Mouse (Mus musculus) hindbrain, embryonic 12.5 days (tissue): ENCODE results near the gene Patj. TPM values are rescaled to one million over a fixed set of nuclear protein-coding genes. Genes with fewer than 3 reads are reported as not detected.
A peak's percentile ranks its signal among the peaks of the same experiment; 100 is the strongest.

Experiments used
- ATAC-seq: fragments of 200-750 bp; cut with Nextera tagmentation; 2 replicates; pipeline ENCODE4 v1.8.0; 2017; ENCODE audit warnings: moderate TSS enrichment; ENCODE audit not compliant: low FRiP score
- H3K27ac ChIP-seq: fragments of 300-500 bp; sonication (generic); 2 replicates; pipeline ENCODE4 v1.5.1; 2016; ENCODE audit warnings: mild to moderate bottlenecking
- H3K27me3 ChIP-seq: fragments of 300-500 bp; sonication (generic); 2 replicates; pipeline ENCODE4 v1.6.1; 2016; ENCODE audit warnings: mild to moderate bottlenecking
- H3K36me3 ChIP-seq: fragments of 300-500 bp; sonication (generic); 2 replicates; pipeline ENCODE4 v1.6.1; 2016; ENCODE audit warnings: mild to moderate bottlenecking
- H3K4me1 ChIP-seq: fragments of 300-500 bp; sonication (generic); 2 replicates; pipeline ENCODE4 v1.6.1; 2016
- H3K4me2 ChIP-seq: fragments of 300-500 bp; sonication (generic); replicated peaks from 2 replicates; pipeline ENCODE4 v1.6.1; 2016; ENCODE audit warnings: mild to moderate bottlenecking
- H3K4me3 ChIP-seq: fragments of 300-500 bp; sonication (generic); 2 replicates; pipeline ENCODE4 v1.5.1; 2016; ENCODE audit warnings: mild to moderate bottlenecking
- H3K9ac ChIP-seq: fragments of 300-500 bp; sonication (generic); 2 replicates; pipeline ENCODE4 v1.6.1; 2016; ENCODE audit warnings: mild to moderate bottlenecking, moderate library complexity
- H3K9me3 ChIP-seq: fragments of 300-500 bp; sonication (generic); replicated peaks from 2 replicates; pipeline ENCODE4 v1.6.1; 2016; ENCODE audit warnings: mild to moderate bottlenecking
- WGBS: fragments of 180-500 bp; shearing (Covaris S2); methylation state at CpG from one replicate; pipeline ENCODE4 v1.1.7; 2016; 5-methylcytosine and 5-hydroxymethylcytosine counted together
- polyA plus RNA-seq: library from polyadenylated mRNA; unstranded; fragments of >200 nt; fragmentation: Nextera tagmentation; extraction: Ambion mirVana; gene quantifications from 2 replicates; pipeline ENCODE4 v1.2.1, GENCODE M21; 2016

The Patj gene
- polyA plus RNA-seq, 1 experiment from 2014 or later, result 14.9 TPM

DNA sequence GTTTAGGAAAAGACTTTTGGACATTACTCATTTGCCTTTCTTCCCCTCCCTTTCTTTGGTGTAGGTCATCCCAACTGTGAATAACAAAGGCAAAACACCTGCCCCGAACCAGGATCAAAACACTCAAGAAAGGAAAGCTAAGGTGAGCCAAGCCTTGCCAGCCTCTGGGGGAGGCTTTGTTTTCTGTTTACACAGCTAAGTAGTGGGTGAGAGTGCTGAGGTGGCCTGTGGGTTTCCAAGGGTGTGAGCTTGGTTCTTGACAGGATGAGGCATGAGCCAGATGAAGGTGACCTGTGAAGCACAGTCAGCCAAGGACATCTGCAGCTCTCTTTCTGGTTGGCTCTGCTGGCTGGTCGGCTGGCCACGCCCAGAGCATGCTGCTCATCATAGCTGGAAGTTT, 139.9 kb downstream of the Patj start:
- no peak overlapping the region for H3K4me3 ChIP-seq
- no peak for ATAC-seq
- H3K27ac ChIP-seq, result no peak overlapping the region
- no peaks in the 10 kb centered on the region for H3K36me3 ChIP-seq
- no peaks in the 10 kb centered on the region for H3K4me1 ChIP-seq
- no peak overlapping the region for H3K9ac ChIP-seq
- WGBS, result 77% methylated on average over 3 of the region's 3 CpGs
- no peak overlapping the region for H3K4me2 ChIP-seq
- no peaks in the 10 kb centered on the region for H3K27me3 ChIP-seq
- no peaks in the 10 kb centered on the region for H3K9me3 ChIP-seq

DNA sequence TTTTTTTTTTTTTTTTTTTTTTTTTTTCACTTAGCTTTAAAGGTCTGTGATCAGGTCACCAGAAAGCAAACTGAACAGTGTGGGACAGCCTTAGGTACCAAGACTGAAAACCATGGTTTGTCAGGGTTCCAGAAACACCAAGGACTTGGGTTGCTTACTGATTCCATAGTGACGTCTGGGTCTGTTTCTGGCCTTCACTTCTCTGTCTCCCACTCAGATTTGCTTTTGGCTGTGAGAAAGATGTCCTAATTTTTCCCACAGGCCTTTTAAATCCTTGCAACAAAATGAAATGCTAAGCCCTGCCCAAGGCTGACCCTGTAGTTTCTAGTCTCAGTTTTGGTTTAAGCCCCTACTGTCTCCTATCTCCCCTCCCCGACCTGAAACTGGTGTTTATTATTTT, 146.0 kb downstream of the Patj start:
- Histone ChIP-seq H3K4me3 (no peak overlapping the region), H3K9me3 (no peaks in the 10 kb centered on the region), H3K27me3 (no peaks in the 10 kb centered on the region), H3K9ac (no peak overlapping the region), H3K27ac (no peak overlapping the region), H3K4me2 (no peak overlapping the region), H3K4me1 (peaks cover 4% of the 10 kb centered on the region), H3K36me3 (no peaks in the 10 kb centered on the region)
- ATAC-seq, result no peak
- WGBS, result 80% methylated on average over 2 of the region's 2 CpGs

DNA sequence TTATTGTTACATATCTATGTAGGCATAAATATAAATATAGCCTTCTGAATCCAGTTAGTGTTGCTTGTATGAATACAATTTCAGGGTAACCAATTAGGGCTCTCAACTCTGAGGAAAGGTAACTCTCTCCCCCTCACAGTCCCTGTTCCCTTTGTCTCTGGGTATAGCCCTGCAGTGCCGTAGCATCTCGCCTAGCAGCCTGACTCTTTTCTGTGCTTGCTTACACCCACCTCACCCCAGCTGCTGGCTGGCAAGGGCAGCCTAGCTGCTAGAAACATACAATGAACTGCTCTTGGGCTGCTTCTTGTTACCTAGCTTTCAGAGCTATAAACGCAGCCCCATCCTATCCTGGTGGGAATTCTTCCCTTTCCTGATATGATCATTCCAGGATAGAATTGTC, 147.4 kb downstream of the Patj start:
- Histone ChIP-seq H3K4me1 (peaks cover 13% of the 10 kb centered on the region), H3K27me3 (no peaks in the 10 kb centered on the region), H3K36me3 (no peaks in the 10 kb centered on the region), H3K4me3 (no peak overlapping the region), H3K9ac (no peak overlapping the region), H3K9me3 (no peaks in the 10 kb centered on the region), H3K4me2 (no peak overlapping the region), H3K27ac (no peak overlapping the region)
- 82% methylated on average over 3 of the region's 3 CpGs for WGBS
- ATAC-seq, result no peak

DNA sequence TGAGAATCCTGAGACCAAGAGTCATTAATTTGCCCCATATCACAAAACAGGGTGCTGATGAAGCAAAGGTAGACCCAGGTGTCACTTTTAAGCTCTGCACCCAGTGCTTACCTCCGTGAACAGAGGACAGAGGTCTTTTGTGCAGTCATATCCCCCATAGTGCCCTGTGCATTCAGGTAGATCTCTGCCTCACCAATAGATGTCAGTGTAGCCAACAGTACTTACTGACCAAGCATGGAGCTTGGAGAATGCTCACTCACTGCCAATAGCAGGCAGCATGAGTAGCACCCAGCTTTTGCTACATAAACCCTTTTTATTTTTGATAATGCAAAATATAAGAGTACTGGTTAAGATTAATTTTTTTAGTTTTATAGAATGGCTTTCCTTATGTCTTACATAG, 149.8 kb downstream of the Patj start:
- Histone ChIP-seq H3K4me1 (peaks cover 13% of the 10 kb centered on the region), H3K9ac (no peak overlapping the region), H3K4me2 (no peak overlapping the region), H3K36me3 (no peaks in the 10 kb centered on the region), H3K27ac (no peak overlapping the region), H3K9me3 (no peaks in the 10 kb centered on the region), H3K27me3 (no peaks in the 10 kb centered on the region), H3K4me3 (no peak overlapping the region)
- 0 out of 2 replicates have a peak, but pooled peaks have one; percentile 56 for ATAC-seq
- 39% methylated on average over 1 of the region's 1 CpGs for WGBS

DNA sequence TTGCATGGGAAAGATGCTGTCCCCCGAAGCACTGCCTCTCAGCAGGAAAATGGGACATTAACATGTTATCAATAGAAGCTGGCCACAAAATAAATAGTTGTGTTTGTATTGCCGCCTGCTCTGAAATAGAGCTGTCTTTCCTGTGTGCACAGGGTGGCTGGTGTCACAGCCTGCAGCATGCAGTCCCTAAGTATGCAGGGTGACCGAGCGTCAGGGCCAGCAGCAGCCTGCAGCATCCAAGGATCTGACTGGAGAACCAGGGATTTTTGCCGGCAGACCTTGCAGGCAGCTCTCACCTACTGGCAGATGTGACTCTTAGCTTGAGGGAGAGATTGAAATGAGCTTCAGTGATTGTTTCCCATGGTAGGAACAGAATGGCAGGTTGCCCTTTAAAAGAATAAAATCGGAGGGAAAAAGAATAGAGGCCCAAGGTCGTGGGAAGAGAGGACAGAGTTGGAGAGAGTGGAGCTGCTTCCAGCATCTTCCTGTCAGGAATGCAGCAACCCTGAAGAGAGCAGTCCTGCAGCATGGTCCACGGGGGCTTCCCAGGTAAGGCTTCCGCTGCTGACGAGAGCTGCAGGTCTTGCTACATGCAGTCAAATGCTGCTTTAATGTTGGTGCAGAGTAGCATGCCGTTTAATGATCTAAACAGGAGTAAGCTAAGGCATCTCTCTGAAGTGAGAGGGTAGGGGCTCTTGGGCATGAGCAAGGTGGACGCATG, 151.0 kb downstream of the Patj start:
- Histone ChIP-seq H3K27me3 (no peaks in the 10 kb centered on the region), H3K4me3 (no peak overlapping the region), H3K9me3 (no peaks in the 10 kb centered on the region), H3K27ac (no peak overlapping the region), H3K4me2 (0 out of 2 replicates have a peak overlapping the region, but pooled peaks have one; percentile 8), H3K4me1 (peaks cover 13% of the 10 kb centered on the region), H3K9ac (no peak overlapping the region), H3K36me3 (no peaks in the 10 kb centered on the region)
- WGBS, result 47% methylated on average over 12 of the region's 12 CpGs
- ATAC-seq, result peak; percentile 59; the same call in 1 of the 2 replicates

DNA sequence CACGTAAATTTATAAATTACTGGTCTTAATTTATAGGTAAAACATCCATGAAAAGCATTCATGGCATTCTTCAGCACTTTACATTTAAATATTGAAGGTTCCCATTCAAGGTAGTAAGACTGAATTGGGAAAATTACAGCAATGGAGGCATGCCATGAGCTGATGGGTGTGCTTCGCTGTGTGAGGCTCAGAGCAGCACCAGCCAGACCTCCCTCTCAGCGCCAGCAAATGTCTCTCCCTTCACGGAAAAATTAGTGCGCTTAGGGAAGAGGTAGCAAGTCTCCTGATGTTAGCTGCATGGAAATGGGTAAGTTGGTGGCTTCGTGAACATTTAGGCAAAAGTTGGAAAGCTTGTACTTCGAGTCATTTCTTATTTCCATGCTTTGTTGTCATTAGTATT, 153.9 kb downstream of the Patj start:
- no peak overlapping the region for H3K27ac ChIP-seq
- no peaks in the 10 kb centered on the region for H3K9me3 ChIP-seq
- no peaks in the 10 kb centered on the region for H3K27me3 ChIP-seq
- no peak for ATAC-seq
- H3K4me3 ChIP-seq, result no peak overlapping the region
- no peaks in the 10 kb centered on the region for H3K36me3 ChIP-seq
- H3K4me2 ChIP-seq, result no peak overlapping the region
- peaks cover 13% of the 10 kb centered on the region for H3K4me1 ChIP-seq
- WGBS, result 87% methylated on average over 7 of the region's 7 CpGs
- no peak overlapping the region for H3K9ac ChIP-seq

DNA sequence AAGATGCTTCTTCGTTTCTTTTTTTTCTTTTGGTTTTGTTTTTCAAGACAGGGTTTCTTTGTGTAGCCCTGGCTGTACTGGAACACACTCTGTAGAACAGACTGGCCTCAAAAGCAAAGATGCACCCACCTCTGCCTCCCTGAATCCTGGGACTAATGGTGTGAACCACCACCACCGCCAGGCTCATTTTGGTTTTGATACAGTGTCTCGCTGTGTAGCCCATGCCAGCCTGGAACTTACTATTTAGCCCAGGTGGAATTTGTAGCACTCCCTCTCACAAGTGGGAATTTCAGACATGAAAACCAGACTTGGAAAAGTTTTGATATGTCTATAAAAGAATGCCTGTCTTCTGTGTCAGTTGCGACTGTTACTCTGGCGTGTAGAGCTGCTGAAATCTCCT, 154.5 kb downstream of the Patj start:
- Histone ChIP-seq H3K9ac (no peak overlapping the region), H3K4me1 (peaks cover 13% of the 10 kb centered on the region), H3K27me3 (no peaks in the 10 kb centered on the region), H3K27ac (no peak overlapping the region), H3K36me3 (no peaks in the 10 kb centered on the region), H3K4me3 (no peak overlapping the region), H3K4me2 (no peak overlapping the region), H3K9me3 (no peaks in the 10 kb centered on the region)
- WGBS, result 95% methylated on average over 5 of the region's 5 CpGs
- no peak for ATAC-seq

DNA sequence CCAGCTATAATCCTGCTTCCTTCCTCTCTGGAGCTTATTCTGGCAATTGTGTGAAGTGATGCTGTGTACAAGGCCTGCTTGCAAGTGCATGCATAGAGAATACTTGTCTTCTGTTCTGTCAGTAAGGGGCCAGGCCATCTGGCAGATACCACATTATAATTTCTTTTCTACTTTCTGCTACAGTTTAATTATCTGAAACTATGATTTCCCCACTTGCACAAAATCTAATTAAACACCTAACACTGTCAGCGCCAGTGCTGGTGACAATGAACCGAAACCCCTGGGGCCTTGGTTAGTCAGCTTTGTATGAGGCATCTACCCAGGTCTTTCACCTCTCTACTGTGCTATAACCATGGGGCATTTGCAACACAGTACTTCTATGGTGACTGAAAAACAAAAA, 160.1 kb downstream of the Patj start:
- H3K27ac ChIP-seq, result no peak overlapping the region
- H3K4me1 ChIP-seq, result no peaks in the 10 kb centered on the region
- H3K9me3 ChIP-seq, result no peaks in the 10 kb centered on the region
- H3K4me3 ChIP-seq, result no peak overlapping the region
- no peaks in the 10 kb centered on the region for H3K36me3 ChIP-seq
- no peak overlapping the region for H3K9ac ChIP-seq
- no peaks in the 10 kb centered on the region for H3K27me3 ChIP-seq
- peak; percentile 60 for ATAC-seq
- H3K4me2 ChIP-seq, result no peak overlapping the region
- 75% methylated on average over 2 of the region's 2 CpGs for WGBS

DNA sequence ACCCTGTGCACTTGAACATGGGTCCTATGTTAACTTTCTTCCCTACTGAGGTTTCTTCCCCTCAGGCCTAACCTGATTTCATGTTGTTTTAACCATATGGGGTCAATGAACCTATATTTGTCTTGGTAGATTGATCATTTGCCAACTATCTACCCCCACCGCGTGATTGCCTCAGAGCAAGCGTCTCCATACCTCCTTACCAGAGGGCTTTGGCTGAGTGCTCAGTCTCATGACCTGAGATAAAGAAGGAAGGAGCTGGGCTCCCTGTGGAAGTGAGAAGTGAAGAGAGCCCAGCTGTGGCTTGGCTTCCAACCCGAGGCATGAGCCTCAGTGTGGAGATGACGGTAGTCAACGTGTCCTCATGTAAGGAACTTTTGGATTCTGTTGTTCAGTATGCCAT, 160.9 kb downstream of the Patj start:
- H3K9me3 ChIP-seq, result no peaks in the 10 kb centered on the region
- H3K27ac ChIP-seq, result no peak overlapping the region
- H3K36me3 ChIP-seq, result no peaks in the 10 kb centered on the region
- H3K4me3 ChIP-seq, result no peak overlapping the region
- no peak for ATAC-seq
- H3K4me1 ChIP-seq, result no peaks in the 10 kb centered on the region
- no peaks in the 10 kb centered on the region for H3K27me3 ChIP-seq
- 92% methylated on average over 6 of the region's 6 CpGs for WGBS
- H3K4me2 ChIP-seq, result no peak overlapping the region
- no peak overlapping the region for H3K9ac ChIP-seq

DNA sequence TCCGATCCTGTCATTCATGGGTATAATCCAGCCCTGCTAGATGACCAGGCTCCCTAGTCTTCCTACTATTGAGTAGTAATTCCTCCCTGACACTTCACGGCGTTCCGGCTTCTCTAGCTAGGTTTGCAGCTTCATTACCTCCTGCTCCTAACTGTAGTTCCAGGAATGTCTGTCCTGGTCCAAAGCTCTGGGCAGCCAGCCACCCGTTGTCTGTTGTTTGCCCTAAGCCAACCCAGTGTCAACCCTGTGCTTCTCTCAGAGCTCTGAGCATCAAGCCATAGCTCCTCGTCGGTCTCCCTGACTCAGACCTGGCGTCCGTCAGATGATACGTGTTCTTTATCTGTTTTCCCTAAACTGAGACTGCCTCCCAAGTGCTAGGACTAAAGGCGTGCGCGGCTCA, 161.6 kb downstream of the Patj start:
- WGBS, result 94% methylated on average over 13 of the region's 13 CpGs
- H3K4me2 ChIP-seq, result no peak overlapping the region
- no peak overlapping the region for H3K4me3 ChIP-seq
- no peaks in the 10 kb centered on the region for H3K36me3 ChIP-seq
- no peak overlapping the region for H3K9ac ChIP-seq
- H3K4me1 ChIP-seq, result no peaks in the 10 kb centered on the region
- no peaks in the 10 kb centered on the region for H3K27me3 ChIP-seq
- H3K27ac ChIP-seq, result no peak overlapping the region
- no peak for ATAC-seq
- H3K9me3 ChIP-seq, result no peaks in the 10 kb centered on the region

DNA sequence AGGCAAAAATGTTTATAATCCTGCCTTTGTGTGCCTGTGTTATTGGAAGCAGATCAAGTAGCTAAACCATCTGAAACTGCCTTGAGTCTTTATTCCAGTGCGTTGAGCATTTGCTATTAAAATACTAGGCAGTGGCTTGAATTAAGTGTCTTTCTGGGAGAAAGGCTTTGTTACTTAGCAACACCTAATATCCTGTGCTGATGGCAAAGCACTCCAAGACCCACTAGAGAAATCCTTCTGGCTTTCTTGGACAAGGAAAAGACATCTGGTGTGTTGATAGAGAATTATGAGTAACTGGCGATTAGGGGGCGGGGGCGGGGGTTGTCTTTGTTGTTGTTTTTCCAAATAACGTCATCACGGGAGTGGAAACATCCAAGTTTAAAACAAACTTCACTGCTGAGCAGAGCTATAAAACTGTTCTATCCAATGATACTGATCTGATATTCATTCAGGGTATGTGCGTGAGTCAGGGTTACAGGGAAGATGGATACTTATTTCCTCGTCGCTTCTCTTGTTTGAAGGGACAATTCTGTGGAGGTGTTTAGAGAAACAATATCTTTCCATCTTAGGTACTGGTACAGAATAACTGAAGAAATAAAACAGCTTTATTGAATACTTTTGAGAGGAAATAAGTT, 164.7 kb downstream of the Patj start:
- no peak overlapping the region for H3K4me2 ChIP-seq
- H3K36me3 ChIP-seq, result no peaks in the 10 kb centered on the region
- no peak overlapping the region for H3K27ac ChIP-seq
- H3K9ac ChIP-seq, result no peak overlapping the region
- no peaks in the 10 kb centered on the region for H3K9me3 ChIP-seq
- H3K4me3 ChIP-seq, result no peak overlapping the region
- no peaks in the 10 kb centered on the region for H3K27me3 ChIP-seq
- peaks cover 4% of the 10 kb centered on the region; the same call in 1 of the 2 replicates for H3K4me1 ChIP-seq
- WGBS, result 79% methylated on average over 9 of the region's 9 CpGs
- no peak for ATAC-seq

DNA sequence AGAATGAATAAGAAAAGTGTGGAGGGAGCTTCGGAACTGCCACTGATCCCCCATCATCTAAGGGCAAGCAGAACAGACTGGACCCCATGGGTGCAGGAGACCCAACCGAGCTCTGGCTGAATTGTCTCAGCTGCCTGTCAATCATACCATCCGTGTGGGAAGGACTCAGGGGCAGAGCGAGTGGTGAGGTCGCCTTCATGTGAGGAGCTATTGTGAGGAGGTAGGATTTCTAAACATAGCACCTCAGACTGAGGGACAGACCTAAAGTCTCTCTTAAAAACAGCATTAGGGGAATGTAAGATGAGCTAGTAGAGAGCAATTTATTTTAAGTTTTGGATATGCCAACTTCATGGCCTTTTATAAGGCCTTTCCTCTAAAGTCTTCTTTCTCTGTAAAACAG, 167.5 kb downstream of the Patj start:
- H3K9me3 ChIP-seq, result no peaks in the 10 kb centered on the region
- no peak overlapping the region for H3K9ac ChIP-seq
- no peak overlapping the region for H3K4me2 ChIP-seq
- H3K36me3 ChIP-seq, result no peaks in the 10 kb centered on the region
- H3K4me1 ChIP-seq, result peaks cover 4% of the 10 kb centered on the region; the same call in 1 of the 2 replicates
- no peak overlapping the region for H3K4me3 ChIP-seq
- H3K27me3 ChIP-seq, result no peaks in the 10 kb centered on the region
- 40% methylated on average over 5 of the region's 5 CpGs for whole genome bisulfite sequencing
- H3K27ac ChIP-seq, result no peak overlapping the region
- ATAC-seq, result no peak
